Mouse (Mus musculus): Measurements from ENCODE around the gene Babam2. TPM values are rescaled to one million over a fixed set of nuclear protein-coding genes. Genes with fewer than 3 reads are reported as not detected.

The Babam2 gene
- polyA plus RNA-seq, 1 experiment from 2014 or later: 90.2 TPM

DNA sequence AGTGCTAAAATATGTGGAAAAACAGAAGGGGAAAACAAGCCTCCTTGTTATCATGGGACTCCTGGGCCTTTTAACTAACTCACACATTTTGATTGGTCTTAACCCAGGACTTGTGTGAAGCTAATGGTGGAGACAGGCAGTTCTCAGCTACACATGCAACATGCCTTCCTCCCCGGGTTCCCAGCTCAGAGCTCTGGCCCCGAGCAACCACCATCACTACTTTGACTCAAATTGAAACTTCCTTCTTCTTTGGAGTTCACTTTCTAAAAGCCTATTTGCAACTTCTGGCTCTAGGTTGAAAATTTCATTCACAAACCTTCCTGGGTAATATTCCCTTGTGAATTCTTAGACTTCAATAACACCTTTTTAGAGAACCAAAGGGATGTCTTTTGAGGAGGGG, 315.6 kb downstream of the Babam2 start:
- DNase-seq (ENCODE audit: low spot score) (no peak), ATAC-seq (replicated peaks; ENCODE audit: low FRiP score, low read depth) (no peak)
- no peak overlapping the region for H3K4me2 ChIP-seq (ENCODE audit: low read length)
- no peak overlapping the region for H3K9ac ChIP-seq (ENCODE audit: low read depth, low read length)
- no peaks in the 10 kb centered on the region for H3K27me3 ChIP-seq (ENCODE audit: insufficient read depth, low read length)
- no peaks in the 10 kb centered on the region for H3K36me3 ChIP-seq (ENCODE audit: insufficient read depth, low read length)
- no peak for TF ChIP-seq CTCF (IDR thresholded peaks at IDR 0.05; ENCODE audit: low read depth)
- no peaks in the 10 kb centered on the region for H3K9me3 ChIP-seq (replicated peaks; ENCODE audit: low read length)
- H3K4me3 ChIP-seq (replicated peaks; ENCODE audit: low read depth, low read length): no peak overlapping the region
- H3K27ac ChIP-seq: no peak overlapping the region
- 81% methylated on average over 2 of the region's 2 CpGs for WGBS
- H3K4me1 ChIP-seq (replicated peaks; ENCODE audit: insufficient read depth, low read length): no peaks in the 10 kb centered on the region

DNA sequence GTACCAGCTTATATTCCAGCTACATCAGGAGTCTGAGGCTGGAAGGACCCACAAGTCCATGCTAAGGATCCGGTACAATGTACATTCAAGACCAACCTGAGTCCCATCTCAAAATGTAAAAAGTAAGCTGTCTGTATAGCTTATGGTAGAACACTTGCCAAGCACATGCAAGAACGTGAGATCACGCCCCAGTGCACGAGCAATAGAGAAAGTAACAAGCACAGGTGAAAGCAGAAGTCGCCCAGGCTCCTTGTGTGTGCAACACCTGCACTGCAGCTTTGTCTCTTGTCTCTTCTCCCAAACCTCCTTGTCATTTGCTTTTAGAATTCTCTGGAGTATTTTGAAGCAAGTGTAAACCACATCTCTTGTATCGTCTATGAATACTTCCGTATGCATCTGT, 317.3 kb downstream of the Babam2 start:
- 92% methylated on average over 7 of the region's 7 CpGs for WGBS
- H3K36me3 ChIP-seq (ENCODE audit: insufficient read depth, low read length): no peaks in the 10 kb centered on the region
- no peak for TF ChIP-seq CTCF (IDR thresholded peaks at IDR 0.05; ENCODE audit: low read depth)
- H3K27me3 ChIP-seq (ENCODE audit: insufficient read depth, low read length): no peaks in the 10 kb centered on the region
- no peak overlapping the region for H3K4me2 ChIP-seq (ENCODE audit: low read length)
- no peak overlapping the region for H3K27ac ChIP-seq
- ATAC-seq (replicated peaks; ENCODE audit: low FRiP score, low read depth) (no peak), DNase-seq (ENCODE audit: low spot score) (no peak)
- no peak overlapping the region for H3K9ac ChIP-seq (ENCODE audit: low read depth, low read length)
- H3K4me3 ChIP-seq (replicated peaks; ENCODE audit: low read depth, low read length): no peak overlapping the region
- H3K4me1 ChIP-seq (replicated peaks; ENCODE audit: insufficient read depth, low read length): no peaks in the 10 kb centered on the region
- H3K9me3 ChIP-seq (replicated peaks; ENCODE audit: low read length): no peaks in the 10 kb centered on the region

- Histone ChIP-seq H3K9ac (ENCODE audit: low read depth, low read length) (no peak overlapping the region), H3K27me3 (ENCODE audit: insufficient read depth, low read length) (no peaks in the 10 kb centered on the region), H3K9me3 (replicated peaks; ENCODE audit: low read length) (no peaks in the 10 kb centered on the region), H3K4me2 (ENCODE audit: low read length) (no peak overlapping the region), H3K4me3 (replicated peaks; ENCODE audit: low read depth, low read length) (no peak overlapping the region), H3K4me1 (replicated peaks; ENCODE audit: insufficient read depth, low read length) (no peaks in the 10 kb centered on the region), H3K27ac (no peak overlapping the region), H3K36me3 (ENCODE audit: insufficient read depth, low read length) (no peaks in the 10 kb centered on the region)
- WGBS: 78% methylated on average over 9 of the region's 9 CpGs
- DNase-seq (ENCODE audit: low spot score): no peak
- no peak for TF ChIP-seq CTCF (IDR thresholded peaks at IDR 0.05; ENCODE audit: low read depth)
- ATAC-seq (replicated peaks; ENCODE audit: low FRiP score, low read depth): no peak
Measured at GRCm38 (mm10) chr5:32015949-32016478, 318.5 kb downstream of the Babam2 start.

GRCm38 (mm10) chr5:32017686-32018085, 320.2 kb downstream of the Babam2 start:
- H3K36me3 ChIP-seq (ENCODE audit: insufficient read depth, low read length): no peaks in the 10 kb centered on the region
- H3K4me3 ChIP-seq (replicated peaks; ENCODE audit: low read depth, low read length): no peak overlapping the region
- no peaks in the 10 kb centered on the region for H3K4me1 ChIP-seq (replicated peaks; ENCODE audit: insufficient read depth, low read length)
- no peaks in the 10 kb centered on the region for H3K27me3 ChIP-seq (ENCODE audit: insufficient read depth, low read length)
- ATAC-seq (replicated peaks; ENCODE audit: low FRiP score, low read depth): no peak
- H3K9ac ChIP-seq (ENCODE audit: low read depth, low read length): no peak overlapping the region
- no peak for DNase-seq (ENCODE audit: low spot score)
- TF ChIP-seq CTCF (IDR thresholded peaks at IDR 0.05; ENCODE audit: low read depth): no peak
- 71% methylated on average over 3 of the region's 3 CpGs for WGBS
- no peak overlapping the region for H3K4me2 ChIP-seq (ENCODE audit: low read length)
- H3K9me3 ChIP-seq (replicated peaks; ENCODE audit: low read length): no peaks in the 10 kb centered on the region
- no peak overlapping the region for H3K27ac ChIP-seq

GRCm38 (mm10) chr5:32018276-32018675, 320.8 kb downstream of the Babam2 start:
- Histone ChIP-seq H3K36me3 (ENCODE audit: insufficient read depth, low read length) (no peaks in the 10 kb centered on the region), H3K4me3 (replicated peaks; ENCODE audit: low read depth, low read length) (no peak overlapping the region), H3K27ac (no peak overlapping the region), H3K27me3 (ENCODE audit: insufficient read depth, low read length) (no peaks in the 10 kb centered on the region), H3K9ac (ENCODE audit: low read depth, low read length) (no peak overlapping the region), H3K9me3 (replicated peaks; ENCODE audit: low read length) (no peaks in the 10 kb centered on the region), H3K4me2 (ENCODE audit: low read length) (no peak overlapping the region), H3K4me1 (replicated peaks; ENCODE audit: insufficient read depth, low read length) (no peaks in the 10 kb centered on the region)
- ATAC-seq (replicated peaks; ENCODE audit: low FRiP score, low read depth) (no peak), DNase-seq (ENCODE audit: low spot score) (no peak)
- 85% methylated on average over 2 of the region's 2 CpGs for WGBS
- no peak for TF ChIP-seq CTCF (IDR thresholded peaks at IDR 0.05; ENCODE audit: low read depth)

DNA sequence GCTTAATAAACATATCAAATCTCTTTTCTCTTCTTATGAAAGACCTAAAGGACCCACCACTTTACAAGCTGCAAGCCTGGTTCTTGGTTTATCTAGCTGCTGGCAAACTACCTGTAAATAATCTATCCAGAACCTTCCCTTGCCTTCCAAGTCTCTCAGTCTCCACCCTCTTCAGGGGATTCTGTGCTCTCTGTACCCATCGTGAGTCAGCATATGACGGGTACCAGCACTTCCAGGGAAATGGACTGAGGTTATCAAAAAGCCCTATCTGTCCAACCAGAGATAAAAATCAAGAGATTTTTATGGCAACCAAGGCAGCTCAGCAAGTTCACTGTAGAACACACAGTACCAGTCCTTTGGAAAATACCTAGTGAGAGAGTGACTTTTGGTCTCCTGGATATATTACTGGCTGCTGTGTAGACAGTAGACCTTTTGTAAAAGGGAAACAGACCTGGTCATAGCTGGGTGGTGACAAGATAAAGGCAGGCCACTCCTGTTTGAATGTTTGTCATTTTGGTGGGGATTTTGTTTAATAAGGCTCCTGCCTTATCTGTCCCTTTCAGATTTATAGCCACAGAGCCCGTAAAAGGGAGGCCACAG, 332.4 kb downstream of the Babam2 start:
- no peak for TF ChIP-seq CTCF (IDR thresholded peaks at IDR 0.05; ENCODE audit: low read depth)
- DNase-seq (ENCODE audit: low spot score) (no peak), ATAC-seq (replicated peaks; ENCODE audit: low FRiP score, low read depth) (no peak)
- H3K4me1 ChIP-seq (replicated peaks; ENCODE audit: insufficient read depth, low read length): no peaks in the 10 kb centered on the region
- no peak overlapping the region for H3K9ac ChIP-seq (ENCODE audit: low read depth, low read length)
- H3K27ac ChIP-seq: no peak overlapping the region
- no peak overlapping the region for H3K4me3 ChIP-seq (replicated peaks; ENCODE audit: low read depth, low read length)
- H3K36me3 ChIP-seq (ENCODE audit: insufficient read depth, low read length): no peaks in the 10 kb centered on the region
- H3K9me3 ChIP-seq (replicated peaks; ENCODE audit: low read length): no peaks in the 10 kb centered on the region
- no peaks in the 10 kb centered on the region for H3K27me3 ChIP-seq (ENCODE audit: insufficient read depth, low read length)
- 77% methylated on average over 3 of the region's 3 CpGs for WGBS
- H3K4me2 ChIP-seq (ENCODE audit: low read length): no peak overlapping the region

DNA sequence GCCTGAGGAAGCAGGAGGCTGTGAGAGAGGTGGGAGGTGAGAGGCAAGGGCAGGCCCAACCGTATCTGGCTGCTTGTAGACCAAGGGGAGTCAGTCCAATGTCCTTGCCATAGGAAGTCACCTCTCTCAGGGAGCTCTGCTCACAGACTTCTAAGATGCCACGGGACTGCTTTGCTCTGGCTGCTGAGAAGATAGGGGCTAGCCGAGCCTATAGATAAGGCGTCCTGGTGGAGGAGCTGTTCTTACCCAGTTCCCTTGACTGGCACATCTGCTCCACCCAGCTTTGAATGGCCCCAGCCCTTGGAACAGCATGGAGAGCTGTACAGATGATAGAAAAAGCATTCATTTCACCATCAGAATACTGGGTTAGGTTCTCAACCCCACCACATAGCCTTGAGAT, 335.7 kb downstream of the Babam2 start:
- Histone ChIP-seq H3K4me3 (replicated peaks; ENCODE audit: low read depth, low read length) (no peak overlapping the region), H3K27me3 (ENCODE audit: insufficient read depth, low read length) (no peaks in the 10 kb centered on the region), H3K9me3 (replicated peaks; ENCODE audit: low read length) (no peaks in the 10 kb centered on the region), H3K36me3 (ENCODE audit: insufficient read depth, low read length) (no peaks in the 10 kb centered on the region), H3K9ac (ENCODE audit: low read depth, low read length) (no peak overlapping the region), H3K27ac (no peak overlapping the region), H3K4me1 (replicated peaks; ENCODE audit: insufficient read depth, low read length) (no peaks in the 10 kb centered on the region), H3K4me2 (ENCODE audit: low read length) (no peak overlapping the region)
- no peak for DNase-seq (ENCODE audit: low spot score)
- ATAC-seq (replicated peaks; ENCODE audit: low FRiP score, low read depth): no peak
- TF ChIP-seq CTCF (IDR thresholded peaks at IDR 0.05; ENCODE audit: low read depth): no peak
- WGBS: 69% methylated on average over 4 of the region's 4 CpGs
